Mouse (Mus musculus): ENCODE measurements around the gene Med12l. TPM values are rescaled to one million over a fixed set of nuclear protein-coding genes. Genes with fewer than 3 reads are reported as not detected.

Med12l gene
- total and polyA plus RNA-seq, 2 experiments from 2014 or later: 3.3 to 20.5 TPM

DNA sequence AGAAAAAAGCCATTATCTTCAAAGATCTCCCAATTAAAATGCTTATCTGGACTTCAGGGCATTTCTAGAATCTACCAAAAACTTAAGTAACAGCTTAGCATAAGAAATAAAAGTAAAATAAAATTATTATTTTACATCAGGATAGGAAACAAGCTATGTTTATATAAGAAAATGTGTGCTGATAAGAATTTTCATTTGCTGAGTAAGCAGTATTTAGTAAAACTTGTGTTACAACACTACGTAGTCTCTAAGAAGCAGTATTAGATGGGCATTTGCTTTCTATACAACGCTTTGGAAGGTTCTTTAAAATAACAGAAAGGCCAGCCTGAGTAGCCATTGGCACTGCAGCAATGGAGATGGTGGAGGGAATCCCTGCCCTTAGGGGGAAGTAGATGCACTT is 257.8 kb downstream of the Med12l start:
- Histone ChIP-seq H3K36me3 (ENCODE audit: insufficient read depth, low read length) (no peaks in the 10 kb centered on the region; the same call in 1 of the 2 replicates), H3K4me2 (ENCODE audit: low read depth, low read length) (no peak overlapping the region), H3K27ac (no peak overlapping the region), H3K9me3 (ENCODE audit: low read length) (no peaks in the 10 kb centered on the region), H3K4me1 (ENCODE audit: insufficient read depth, low read length) (no peaks in the 10 kb centered on the region), H3K9ac (replicated peaks; ENCODE audit: low read length) (no peak overlapping the region), H3K27me3 (ENCODE audit: insufficient read depth, low read length) (no peaks in the 10 kb centered on the region), H3K4me3 (ENCODE audit: low read length) (no peak overlapping the region)
- WGBS: 92% methylated on average over 2 of the region's 2 CpGs
- DNase-seq (ENCODE audit: low spot score): no peak
- ATAC-seq: no peak
- TF ChIP-seq CTCF (IDR thresholded peaks at IDR 0.05; ENCODE audit: low read depth): no peak

DNA sequence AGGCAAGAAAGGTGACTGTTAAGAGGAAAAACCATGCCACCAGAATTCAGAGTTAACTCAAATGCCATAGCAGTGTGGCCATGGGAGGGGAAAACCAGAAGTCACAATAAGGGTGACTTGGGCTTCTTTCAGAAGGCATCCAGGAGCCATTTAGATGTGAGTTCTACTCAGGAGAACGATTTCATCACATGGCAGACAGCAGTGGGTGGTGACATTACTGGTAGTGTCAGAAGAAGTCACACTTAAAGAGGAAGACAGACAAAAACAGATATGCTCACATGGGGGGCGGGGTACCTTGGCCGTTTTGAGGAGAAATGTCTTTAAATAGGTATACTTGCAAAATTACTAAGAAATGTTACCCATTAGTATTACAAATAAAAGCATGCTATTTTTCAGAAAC is 258.4 kb downstream of the Med12l start:
- 84% methylated on average over 3 of the region's 3 CpGs for WGBS
- TF ChIP-seq CTCF (IDR thresholded peaks at IDR 0.05; ENCODE audit: low read depth): no peak

DNA sequence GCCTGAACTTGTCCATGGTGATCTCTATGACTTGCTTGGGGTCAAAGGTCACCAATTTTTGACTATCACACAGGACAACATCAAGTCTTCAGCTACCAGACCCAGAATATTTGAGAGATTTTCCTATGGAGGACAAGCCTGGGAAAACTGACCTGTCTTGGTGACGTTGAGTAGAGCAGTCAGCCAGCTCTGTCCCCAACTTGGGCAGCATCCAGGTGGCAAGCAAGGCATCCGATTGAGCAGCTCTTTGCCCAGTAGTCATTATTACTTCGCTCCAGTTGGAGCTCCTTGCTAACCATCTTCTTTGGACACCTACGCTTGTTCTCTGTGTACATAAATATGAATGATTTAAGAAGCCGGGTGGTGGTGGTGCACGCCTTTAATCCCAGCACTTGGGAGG is 265.2 kb downstream of the Med12l start:
- WGBS: 93% methylated on average over 6 of the region's 6 CpGs

More for the DNA sequence above, 258.4 kb downstream of the Med12l start:
- no peak for ATAC-seq
- DNase-seq (ENCODE audit: low spot score): no peak
- H3K27ac ChIP-seq: no peak overlapping the region
- no peaks in the 10 kb centered on the region for H3K9me3 ChIP-seq (ENCODE audit: low read length)
- H3K27me3 ChIP-seq (ENCODE audit: insufficient read depth, low read length): no peaks in the 10 kb centered on the region
- H3K4me2 ChIP-seq (ENCODE audit: low read depth, low read length): no peak overlapping the region
- no peaks in the 10 kb centered on the region; the same call in 1 of the 2 replicates for H3K36me3 ChIP-seq (ENCODE audit: insufficient read depth, low read length)
- H3K4me1 ChIP-seq (ENCODE audit: insufficient read depth, low read length): no peaks in the 10 kb centered on the region
- H3K9ac ChIP-seq (replicated peaks; ENCODE audit: low read length): no peak overlapping the region
- H3K4me3 ChIP-seq (ENCODE audit: low read length): no peak overlapping the region

DNA sequence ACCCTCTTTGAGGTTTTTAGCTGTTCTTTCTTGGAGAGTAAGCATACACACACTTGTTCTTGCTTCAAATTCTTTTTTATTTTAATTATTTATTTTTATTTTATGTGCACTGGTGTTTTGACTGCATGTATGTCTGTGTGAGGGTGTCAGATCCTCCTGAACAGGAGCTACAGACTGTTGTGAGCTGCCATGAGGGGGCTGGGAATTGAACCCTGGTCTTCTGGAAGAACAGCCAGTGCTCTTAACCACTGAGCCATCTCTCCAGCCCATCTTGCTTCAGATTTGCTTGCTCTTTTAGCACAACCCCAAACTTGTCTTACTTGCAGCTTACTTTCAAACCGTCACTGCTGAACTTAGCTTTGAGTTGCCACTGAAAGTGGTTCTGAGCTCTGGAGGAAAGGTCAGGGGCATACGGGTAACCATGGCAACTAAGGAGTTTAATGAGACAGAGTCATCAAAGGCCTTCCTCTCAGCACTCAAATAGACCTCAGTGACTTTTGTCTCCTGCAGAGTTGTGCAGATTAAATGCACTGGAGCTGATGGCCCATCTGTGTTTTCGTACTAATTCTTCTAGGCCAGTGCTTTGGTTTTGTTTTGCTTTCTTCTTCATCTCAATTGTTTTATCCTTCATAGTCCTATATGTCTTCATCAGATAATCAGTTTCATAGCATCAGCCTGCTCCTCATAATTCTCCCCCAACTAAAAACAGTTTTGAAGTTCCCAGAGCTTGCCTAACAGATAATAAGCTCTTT is 272.1 kb downstream of the Med12l start:
- H3K9me3 ChIP-seq (ENCODE audit: low read length): no peaks in the 10 kb centered on the region
- H3K4me2 ChIP-seq (ENCODE audit: low read depth, low read length): no peak overlapping the region
- no peak overlapping the region for H3K27ac ChIP-seq
- H3K9ac ChIP-seq (replicated peaks; ENCODE audit: low read length): no peak overlapping the region
- no peaks in the 10 kb centered on the region for H3K27me3 ChIP-seq (ENCODE audit: insufficient read depth, low read length)
- H3K4me1 ChIP-seq (ENCODE audit: insufficient read depth, low read length): no peaks in the 10 kb centered on the region
- H3K4me3 ChIP-seq (ENCODE audit: low read length): no peak overlapping the region
- DNase-seq (ENCODE audit: low spot score): peak; percentile 8
- WGBS: 12% methylated on average over 3 of the region's 3 CpGs
- H3K36me3 ChIP-seq (ENCODE audit: insufficient read depth, low read length): no peaks in the 10 kb centered on the region
- TF ChIP-seq CTCF (IDR thresholded peaks at IDR 0.05; ENCODE audit: low read depth): no peak
- ATAC-seq: 0 out of 2 replicates have a peak, but pooled peaks have one; percentile 27

More for the DNA sequence above, 265.2 kb downstream of the Med12l start:
- TF ChIP-seq CTCF (IDR thresholded peaks at IDR 0.05; ENCODE audit: low read depth): no peak
- DNase-seq (ENCODE audit: low spot score): no peak
- H3K36me3 ChIP-seq (ENCODE audit: insufficient read depth, low read length): no peaks in the 10 kb centered on the region
- no peaks in the 10 kb centered on the region for H3K27me3 ChIP-seq (ENCODE audit: insufficient read depth, low read length)
- no peak overlapping the region for H3K27ac ChIP-seq
- no peak overlapping the region for H3K9ac ChIP-seq (replicated peaks; ENCODE audit: low read length)
- no peak overlapping the region for H3K4me2 ChIP-seq (ENCODE audit: low read depth, low read length)
- no peak for ATAC-seq
- no peaks in the 10 kb centered on the region for H3K4me1 ChIP-seq (ENCODE audit: insufficient read depth, low read length)
- H3K9me3 ChIP-seq (ENCODE audit: low read length): no peaks in the 10 kb centered on the region
- H3K4me3 ChIP-seq (ENCODE audit: low read length): no peak overlapping the region

DNA sequence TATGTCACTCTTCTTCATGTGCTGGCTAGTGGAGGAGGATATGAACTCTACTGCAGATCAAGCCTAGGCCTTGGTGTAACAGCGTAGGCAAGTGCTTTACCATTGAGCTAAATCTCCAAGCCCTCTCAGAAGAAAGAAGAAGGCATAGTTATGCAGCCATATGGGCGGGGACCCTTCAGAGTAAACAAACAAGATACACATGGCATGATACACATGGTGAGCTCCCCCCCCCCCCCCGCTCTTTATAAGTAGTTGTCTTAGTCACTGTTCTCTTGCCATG is 272.6 kb downstream of the Med12l start:
- H3K9me3 ChIP-seq (ENCODE audit: low read length): no peaks in the 10 kb centered on the region
- no peak overlapping the region for H3K4me2 ChIP-seq (ENCODE audit: low read depth, low read length)
- H3K27ac ChIP-seq: no peak overlapping the region
- H3K4me3 ChIP-seq (ENCODE audit: low read length): no peak overlapping the region
- no peak for TF ChIP-seq CTCF (IDR thresholded peaks at IDR 0.05; ENCODE audit: low read depth)
- WGBS: 92% methylated on average over 3 of the region's 3 CpGs
- no peaks in the 10 kb centered on the region for H3K27me3 ChIP-seq (ENCODE audit: insufficient read depth, low read length)
- H3K36me3 ChIP-seq (ENCODE audit: insufficient read depth, low read length): no peaks in the 10 kb centered on the region
- no peak for ATAC-seq
- H3K9ac ChIP-seq (replicated peaks; ENCODE audit: low read length): no peak overlapping the region
- no peak for DNase-seq (ENCODE audit: low spot score)
- H3K4me1 ChIP-seq (ENCODE audit: insufficient read depth, low read length): no peaks in the 10 kb centered on the region

DNA sequence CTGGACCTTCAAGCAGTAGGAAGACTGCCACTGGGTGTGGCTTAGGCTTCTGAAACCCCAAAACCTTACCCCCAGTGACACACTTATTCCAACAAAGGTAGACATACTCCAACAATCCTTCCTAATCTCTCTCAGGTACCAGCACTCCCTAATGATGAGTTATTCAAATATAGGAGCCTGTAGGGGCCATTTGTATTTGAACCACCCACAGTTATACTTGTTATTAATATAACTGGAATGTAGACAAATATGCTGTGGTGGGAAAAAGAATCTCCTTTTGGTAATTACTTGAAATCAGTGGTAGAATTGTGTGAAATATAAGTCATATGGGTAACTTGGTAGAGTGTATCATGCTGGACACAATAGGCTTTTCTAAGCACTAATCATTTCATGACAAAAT is 273.0 kb downstream of the Med12l start:
- H3K9me3 ChIP-seq (ENCODE audit: low read length): no peaks in the 10 kb centered on the region
- H3K27ac ChIP-seq: no peak overlapping the region
- no peaks in the 10 kb centered on the region for H3K27me3 ChIP-seq (ENCODE audit: insufficient read depth, low read length)
- no peak overlapping the region for H3K4me3 ChIP-seq (ENCODE audit: low read length)
- no peak overlapping the region for H3K9ac ChIP-seq (replicated peaks; ENCODE audit: low read length)
- H3K36me3 ChIP-seq (ENCODE audit: insufficient read depth, low read length): no peaks in the 10 kb centered on the region
- DNase-seq (ENCODE audit: low spot score) (no peak), ATAC-seq (no peak)
- no peaks in the 10 kb centered on the region for H3K4me1 ChIP-seq (ENCODE audit: insufficient read depth, low read length)
- H3K4me2 ChIP-seq (ENCODE audit: low read depth, low read length): no peak overlapping the region
- no peak for TF ChIP-seq CTCF (IDR thresholded peaks at IDR 0.05; ENCODE audit: low read depth)

DNA sequence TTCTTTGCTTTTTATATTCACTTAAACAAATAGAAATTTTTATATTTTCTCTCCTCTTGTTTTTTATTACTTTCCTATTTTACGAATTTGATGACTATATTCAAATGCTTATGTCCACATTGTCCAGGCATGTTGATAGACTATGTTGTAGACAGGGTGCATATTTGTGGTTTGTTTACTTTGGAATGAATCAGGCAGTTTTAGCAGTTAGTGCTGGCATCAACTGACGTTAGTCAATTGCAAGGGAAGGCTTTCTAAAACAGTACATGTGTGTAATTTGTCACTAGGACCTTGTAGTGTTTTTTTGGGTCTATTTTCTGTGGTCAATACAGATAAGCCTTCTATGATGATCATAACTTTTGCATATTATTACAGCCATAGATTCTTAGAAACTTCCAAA is 284.9 kb downstream of the Med12l start:
- DNase-seq (ENCODE audit: low spot score) (no peak), ATAC-seq (no peak)
- H3K27me3 ChIP-seq (ENCODE audit: insufficient read depth, low read length): no peaks in the 10 kb centered on the region
- H3K27ac ChIP-seq: no peak overlapping the region
- no peaks in the 10 kb centered on the region for H3K9me3 ChIP-seq (ENCODE audit: low read length)
- no peaks in the 10 kb centered on the region for H3K36me3 ChIP-seq (ENCODE audit: insufficient read depth, low read length)
- no peak for TF ChIP-seq CTCF (IDR thresholded peaks at IDR 0.05; ENCODE audit: low read depth)
- WGBS: 86% methylated on average over 2 of the region's 2 CpGs
- no peaks in the 10 kb centered on the region for H3K4me1 ChIP-seq (ENCODE audit: insufficient read depth, low read length)
- H3K9ac ChIP-seq (replicated peaks; ENCODE audit: low read length): no peak overlapping the region
- H3K4me3 ChIP-seq (ENCODE audit: low read length): no peak overlapping the region
- no peak overlapping the region for H3K4me2 ChIP-seq (ENCODE audit: low read depth, low read length)

Measured in hindbrain, postnatal 0 days (tissue).